Mouse (Mus musculus): ENCODE results near the gene Cd63. TPM values are rescaled to one million over a fixed set of nuclear protein-coding genes. Genes with fewer than 3 reads are reported as not detected.
A peak's percentile ranks its signal among the peaks of the same experiment; 100 is the strongest.

Gene Cd63
- total RNA-seq (2021): 100 to 1,000 TPM; 117 to 143 TPM

DNA sequence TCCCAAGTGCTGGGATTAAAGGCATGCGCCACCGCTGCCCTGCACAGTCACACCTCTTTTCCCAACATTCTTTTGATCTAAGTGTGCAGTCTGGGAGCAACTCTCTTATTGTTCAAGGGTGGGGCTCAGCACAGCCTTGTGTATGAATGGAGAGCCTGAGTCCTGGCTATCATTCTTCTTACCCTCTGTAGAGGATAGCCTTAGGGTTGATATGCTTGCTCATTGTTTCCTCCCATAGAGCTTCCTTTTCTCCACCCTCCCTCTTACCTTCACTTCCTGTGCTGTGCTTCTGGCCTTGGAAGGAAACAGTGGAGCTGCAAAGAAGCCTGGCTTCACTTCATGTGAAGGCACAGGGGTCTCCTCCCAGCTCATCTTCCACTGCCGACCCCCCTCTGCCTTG, at the start of gene Cd63:
Gene Cd63 (plus strand): TSS at position 292 of the 400 bp plus-strand sequence.
- intact Hi-C loops (cut with DNase I): no loop called here
- DNase-seq: no peak

DNA sequence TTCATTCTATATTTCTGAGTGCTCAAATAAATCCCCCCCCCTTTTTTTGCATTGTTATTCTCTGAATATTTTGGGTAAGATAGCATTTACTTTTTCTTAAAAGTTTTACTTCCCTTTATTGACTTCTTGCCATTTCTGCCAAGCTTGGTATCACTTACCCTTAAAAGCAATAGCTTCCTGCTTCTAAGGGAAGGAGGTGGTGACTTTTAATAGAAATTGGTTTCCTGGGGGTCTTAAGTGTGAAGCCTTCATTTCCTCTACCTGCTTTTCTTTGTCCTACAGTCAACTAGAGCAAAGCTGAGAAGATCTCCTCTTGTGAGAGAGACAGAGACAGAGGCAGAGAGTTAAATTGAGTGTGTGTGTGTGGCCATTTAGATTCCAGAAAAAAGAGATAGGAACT, 39.6 kb upstream of the Cd63 start:
- no peak for DNase-seq
- intact Hi-C loops (cut with DNase I): loop anchor here (5.0 kb wide), 1 partner anchor 36 kb away; no protein-coding TSS in a partner anchor

DNA sequence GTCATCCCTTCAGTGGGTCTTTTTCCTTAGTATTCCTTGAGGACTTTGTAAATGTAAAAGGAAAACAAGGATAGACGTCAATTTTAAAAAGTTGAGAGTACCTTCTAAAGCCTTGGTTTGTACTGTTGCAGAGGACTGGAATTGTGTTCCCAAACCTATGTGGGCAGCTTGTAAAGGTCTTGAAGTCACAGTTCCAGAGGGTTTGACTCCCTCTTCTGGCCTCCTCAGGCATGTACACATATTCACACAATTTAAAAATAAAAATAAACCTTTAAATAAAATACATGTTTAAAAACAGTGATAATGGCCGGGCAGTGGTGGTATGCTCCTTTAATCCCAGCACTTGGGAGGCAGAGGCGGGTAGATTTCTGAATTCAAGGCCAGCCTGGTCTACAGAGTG, 34.7 kb upstream of the Cd63 start:
- intact Hi-C loops (cut with DNase I): no loop called here
- DNase-seq: no peak

DNA sequence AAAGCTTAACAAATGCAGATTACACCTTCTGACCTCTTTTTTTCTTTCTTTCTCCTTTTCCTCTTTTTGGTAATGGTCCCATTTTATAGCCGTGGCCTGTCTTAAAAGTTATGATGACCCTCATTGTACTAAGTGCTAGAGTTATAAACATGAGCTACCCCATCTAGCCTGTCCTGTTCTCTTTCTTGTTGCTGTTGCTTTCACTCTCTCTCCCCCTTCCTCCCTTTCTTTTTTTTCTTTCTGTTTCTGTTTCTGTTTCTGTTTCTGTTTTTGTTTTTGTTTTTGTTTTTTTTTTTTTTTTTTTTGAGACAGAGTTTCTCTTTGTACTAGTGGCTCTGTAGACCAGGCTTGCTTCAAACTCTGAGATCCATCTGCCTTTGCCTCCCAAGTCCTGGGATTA, 34.3 kb upstream of the Cd63 start:
- intact Hi-C loops (cut with DNase I): no loop called here
- DNase-seq: no peak

DNA sequence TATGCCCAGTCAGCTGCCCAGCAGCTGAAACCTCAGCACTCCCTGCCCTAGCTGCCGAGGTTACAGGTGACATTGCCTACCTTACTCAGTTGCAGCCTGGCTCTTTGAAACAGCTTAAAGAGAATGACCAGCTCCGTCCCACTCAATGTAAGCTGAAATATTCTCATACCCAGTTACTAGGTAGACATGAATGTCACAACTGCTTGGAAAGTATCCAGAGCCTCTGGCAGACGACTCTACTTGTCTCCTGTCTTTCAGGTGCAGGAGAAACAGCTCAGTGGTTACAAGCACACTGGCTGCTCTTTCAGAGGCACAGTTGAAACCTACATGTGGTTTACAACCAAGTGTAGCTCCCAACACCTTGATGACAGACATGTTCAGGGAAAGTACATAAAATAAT, 30.4 kb upstream of the Cd63 start:
- no peak for DNase-seq

DNA sequence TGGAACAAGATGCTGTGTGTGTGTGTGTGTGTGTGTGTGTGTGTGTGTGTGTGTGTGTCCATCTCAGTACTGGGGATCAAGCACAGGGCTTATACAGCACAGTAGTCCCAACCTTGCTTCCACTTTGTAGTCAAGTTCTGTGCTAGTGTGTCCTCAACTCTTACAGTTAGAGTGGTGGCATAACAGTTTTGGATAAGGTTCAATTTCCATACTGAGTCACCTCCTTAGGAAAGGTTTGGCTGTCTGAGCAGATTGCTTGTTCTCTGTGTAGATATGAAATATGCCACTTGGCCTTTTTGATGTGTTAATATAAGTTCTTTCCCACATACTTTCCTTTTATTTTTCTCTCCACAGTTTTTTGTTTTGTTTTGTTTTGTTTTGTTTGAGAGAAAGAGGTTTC, 22.5 kb upstream of the Cd63 start:
- no peak for DNase-seq
- intact Hi-C loops (cut with DNase I): no loop called here

More for the DNA sequence above, 30.4 kb upstream of the Cd63 start:
- intact Hi-C loops (cut with DNase I): no loop called here

DNA sequence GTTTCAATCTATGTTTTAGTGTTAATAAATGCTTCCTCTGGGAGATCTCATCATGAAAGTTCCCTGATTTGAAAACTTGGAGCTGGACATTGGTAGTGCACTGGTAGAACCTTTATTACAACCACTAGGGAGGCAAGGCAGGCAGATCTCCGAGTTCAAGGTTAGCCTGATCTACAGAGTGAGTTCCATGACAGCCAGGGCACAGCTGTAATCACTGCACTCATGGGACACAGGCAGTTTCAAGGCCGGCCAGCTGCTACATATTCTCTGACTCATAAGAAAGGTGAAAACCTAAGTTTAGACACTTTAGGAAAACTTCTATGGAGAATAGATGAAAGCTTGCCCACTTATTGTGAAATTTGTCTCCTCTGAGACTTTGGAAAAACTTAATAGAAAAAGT, 22.0 kb upstream of the Cd63 start:
- DNase-seq: no peak
- intact Hi-C loops (cut with DNase I): no loop called here

DNA sequence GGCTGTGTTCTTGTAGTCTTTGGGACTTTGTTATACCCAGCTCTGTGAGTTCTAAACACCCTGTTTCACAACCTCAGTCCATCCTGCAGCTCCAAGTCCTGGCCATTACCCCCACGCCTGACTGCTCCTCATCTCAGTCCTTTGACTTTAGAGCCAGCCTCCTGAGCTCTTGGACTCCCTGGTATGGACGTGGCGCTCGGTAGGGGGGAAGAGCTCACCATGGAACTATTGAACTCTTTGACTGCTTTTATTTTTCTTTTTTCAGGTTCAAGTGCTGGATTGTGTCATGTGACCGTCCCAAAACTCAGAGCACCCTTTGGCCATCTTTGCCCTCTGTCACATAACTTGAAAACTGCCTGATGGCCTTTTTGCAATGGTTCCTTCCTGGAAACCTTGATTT, 18.7 kb upstream of the Cd63 start:
- no peak for DNase-seq
- intact Hi-C loops (cut with DNase I): no loop called here

DNA sequence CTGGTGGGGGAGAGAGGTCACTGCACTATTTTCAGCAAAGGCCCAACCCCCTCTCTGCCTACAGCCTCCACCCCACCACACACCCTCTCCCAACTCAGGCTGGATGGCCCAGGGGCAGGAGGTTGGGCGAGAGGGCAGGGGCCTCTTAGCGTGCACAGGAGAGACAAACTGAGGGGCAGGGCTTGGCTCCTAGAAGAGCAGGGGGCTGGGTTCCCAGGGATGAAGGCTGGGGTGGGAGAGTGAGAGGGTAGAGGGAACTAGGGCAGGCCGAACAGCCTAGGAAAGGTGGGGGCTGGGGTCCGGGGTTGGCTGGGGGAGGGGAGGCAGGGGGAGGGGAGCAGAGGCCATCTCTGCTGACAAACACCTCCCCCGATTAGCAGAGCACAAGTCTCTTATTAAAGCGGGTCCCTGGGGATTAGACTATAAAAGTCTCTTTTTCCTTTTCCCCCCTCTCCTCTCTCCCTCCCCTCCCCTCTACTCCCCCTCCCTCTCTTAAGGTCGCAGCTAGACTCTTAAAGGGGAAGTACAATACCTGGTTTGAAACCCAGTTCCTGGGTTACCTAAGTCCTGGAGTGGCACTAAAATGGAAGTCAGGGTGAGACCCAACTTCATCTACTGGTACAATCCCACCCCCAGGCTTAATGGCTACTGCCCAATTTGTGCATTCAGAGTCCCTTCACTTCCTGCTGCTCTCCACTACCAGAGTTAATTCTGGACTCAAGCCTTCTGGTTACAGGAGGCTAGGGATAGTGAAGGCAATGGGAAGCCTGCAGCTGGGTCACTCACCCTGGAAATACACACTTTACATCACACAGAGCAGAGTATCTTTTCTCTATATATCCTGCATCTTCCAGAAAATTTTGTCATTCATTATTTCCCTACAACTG, 11.6 kb upstream of the Cd63 start:
- intact Hi-C loops (cut with DNase I): no loop called here
- DNase-seq: no peak

DNA sequence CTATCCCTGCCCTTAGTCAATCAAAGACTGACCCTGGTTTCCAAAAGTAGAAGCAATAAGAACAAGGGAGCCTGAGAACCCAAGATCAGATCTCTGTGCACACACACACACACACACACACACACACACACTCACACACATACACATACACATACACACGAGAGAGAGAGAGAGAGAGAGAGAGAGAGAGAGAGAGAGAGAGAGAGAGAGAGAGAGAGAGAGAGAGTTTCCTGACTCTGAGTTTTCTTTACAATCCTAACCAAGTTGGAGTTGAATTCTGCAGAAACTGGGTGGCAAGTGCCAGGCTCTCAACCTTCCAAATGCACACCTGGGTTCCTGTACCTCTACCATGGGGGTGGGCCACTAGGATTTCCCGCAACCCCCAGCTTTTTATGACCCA, 10.9 kb upstream of the Cd63 start:
- intact Hi-C loops (cut with DNase I): loop anchor here (10.0 kb wide), 1 partner anchor 265 kb away; the partner anchor contains the start of gene Rps26
- no peak for DNase-seq

DNA sequence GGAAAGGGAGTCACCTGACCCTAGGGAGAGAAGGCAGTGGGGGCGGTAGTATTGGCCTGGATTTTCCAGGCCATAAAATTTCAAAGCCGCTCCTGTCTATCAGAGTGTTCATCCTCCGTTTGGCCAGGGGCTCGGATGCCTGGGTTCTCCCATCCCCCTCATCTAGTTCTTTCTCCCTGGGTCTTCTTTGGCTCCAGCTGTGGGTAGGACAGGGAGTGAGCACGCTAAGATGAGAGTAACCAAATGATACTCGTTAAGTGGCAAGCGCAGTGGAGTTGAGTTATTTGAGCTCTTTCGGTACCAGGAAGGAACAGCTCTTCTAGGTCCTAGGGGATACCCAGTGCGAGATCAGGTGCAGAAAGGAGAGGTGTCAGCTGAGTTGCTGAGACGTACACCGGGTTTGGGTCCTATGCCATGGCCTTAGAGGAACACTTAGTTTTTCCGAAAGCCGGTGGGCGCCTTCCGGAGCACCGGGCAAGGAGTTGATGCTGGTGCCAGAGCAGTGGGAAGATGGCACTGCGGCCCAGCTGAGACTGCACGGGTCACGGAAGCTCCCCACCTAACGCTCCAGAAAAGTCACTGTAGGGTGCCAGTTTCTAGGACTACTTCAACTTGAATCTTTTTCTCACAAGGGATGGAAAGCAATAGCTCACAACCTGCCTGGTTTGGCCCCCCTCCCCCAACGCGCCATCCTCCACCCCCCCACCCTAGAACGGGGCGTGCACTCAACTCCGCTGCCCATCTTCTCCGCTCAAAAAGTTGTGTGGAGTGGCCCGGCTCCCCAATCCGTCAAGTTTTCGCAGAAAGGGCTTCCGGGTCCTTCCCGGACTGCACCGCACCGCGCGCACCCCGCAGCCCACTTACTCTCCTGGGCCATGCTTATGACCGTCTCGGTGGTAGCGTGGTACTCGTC, 10.2 kb upstream of the Cd63 start:
- DNase-seq: no peak

DNA sequence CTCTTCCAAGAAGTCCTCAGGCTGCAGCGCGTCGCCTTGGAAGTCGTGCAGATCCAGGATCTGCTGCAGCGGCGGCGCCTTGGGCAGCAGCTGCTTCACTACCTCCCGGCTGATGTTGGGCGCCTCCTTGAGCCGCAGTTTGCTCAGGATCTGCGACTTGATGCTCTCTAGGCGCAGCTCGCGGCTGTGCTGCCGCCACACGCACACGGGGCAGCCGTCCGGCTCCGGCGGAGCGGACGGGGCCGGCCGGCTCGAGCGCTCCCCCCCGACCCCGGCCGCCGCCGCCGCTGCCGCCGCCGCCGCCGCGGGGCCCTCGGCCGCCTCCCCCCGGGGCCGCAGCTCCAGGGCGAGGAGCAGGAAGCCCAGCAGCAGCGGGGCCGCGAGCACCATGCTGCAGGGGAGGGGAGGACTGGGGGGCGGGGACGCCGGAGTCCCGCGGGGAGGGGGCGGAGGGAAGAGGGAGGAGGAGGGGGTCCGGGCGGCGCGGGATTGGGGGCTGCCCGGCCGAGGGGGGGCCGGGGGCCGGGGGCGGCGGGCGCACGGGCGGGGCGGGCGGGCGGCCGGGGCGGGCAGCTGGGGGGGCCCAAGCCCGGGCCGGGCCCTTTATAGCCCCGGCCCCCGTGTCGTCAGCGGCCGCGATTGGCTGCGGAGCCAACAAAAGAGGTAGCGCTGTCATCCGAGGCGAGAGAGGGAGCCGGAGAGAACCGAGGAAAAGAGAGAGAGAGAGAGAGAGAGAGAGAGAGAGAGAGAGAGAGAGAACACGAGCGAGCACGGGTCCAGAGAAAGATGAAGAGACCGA, 9.3 kb upstream of the Cd63 start, which contains the start of gene Gdf11:
Gene Gdf11 (minus strand): TSS at position 423 of the 799 bp plus-strand sequence.
- intact Hi-C loops (cut with DNase I): loop anchor here (2.0 to 10.0 kb wide), 2 partner anchors 119 to 267 kb away; partner anchors contain the start of gene Rps26
- DNase-seq: peak in 1 of 2 experiments; percentile 64

More for the DNA sequence above, 10.2 kb upstream of the Cd63 start:
- intact Hi-C loops (cut with DNase I): loop anchor here (10.0 kb wide), 1 partner anchor 266 kb away; the partner anchor contains the start of gene Rps26

DNA sequence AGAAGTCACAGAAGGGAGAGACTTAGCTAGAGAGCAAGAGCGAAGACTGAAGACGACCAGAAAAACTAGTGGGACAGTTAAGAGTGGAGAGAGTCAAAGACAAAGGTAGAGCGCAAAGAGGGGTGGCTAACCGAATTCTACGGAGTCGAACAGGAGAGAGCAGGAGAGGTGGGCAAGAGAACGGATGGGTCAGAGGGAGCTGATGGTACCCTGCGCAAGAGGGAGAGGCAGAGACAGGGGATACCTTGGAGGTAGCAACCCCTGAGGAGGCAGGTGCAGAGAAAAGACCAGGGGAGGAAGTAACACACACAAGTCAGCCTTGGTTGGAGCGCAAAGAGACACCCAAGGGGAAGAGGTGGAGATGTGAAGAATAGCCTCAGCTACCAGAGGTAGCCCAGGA, 8.5 kb upstream of the Cd63 start:
- DNase-seq: no peak
- intact Hi-C loops (cut with DNase I): loop anchor here (2.0 to 10.0 kb wide), 2 partner anchors 119 to 267 kb away; partner anchors contain the start of gene Rps26

DNA sequence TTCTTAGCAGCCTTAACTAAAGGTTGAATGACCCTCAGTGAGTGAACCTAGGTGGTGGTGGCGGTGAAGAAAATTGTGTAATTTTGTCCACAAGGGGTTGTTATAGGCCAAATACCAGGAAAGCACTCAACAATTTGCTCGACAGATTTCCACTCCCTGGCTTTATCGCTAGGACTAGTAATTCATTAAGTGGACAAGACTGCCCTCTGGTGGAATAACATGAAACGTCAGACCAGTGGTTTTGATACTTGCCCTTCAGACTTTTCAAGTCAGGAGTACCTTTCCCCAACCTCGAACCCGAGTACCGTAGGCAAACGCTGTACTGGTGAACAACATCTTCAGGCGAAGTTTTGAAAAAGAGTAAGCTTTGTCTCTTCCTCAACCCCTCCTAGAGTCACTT, 5.4 kb upstream of the Cd63 start:
- DNase-seq: peak; percentile 77 to 79
- intact Hi-C loops (cut with DNase I): loop anchor here (1.0 to 10.0 kb wide), 6 partner anchors 33 to 271 kb away; partner anchors contain the start of genes Pym1 and Rps26

DNA sequence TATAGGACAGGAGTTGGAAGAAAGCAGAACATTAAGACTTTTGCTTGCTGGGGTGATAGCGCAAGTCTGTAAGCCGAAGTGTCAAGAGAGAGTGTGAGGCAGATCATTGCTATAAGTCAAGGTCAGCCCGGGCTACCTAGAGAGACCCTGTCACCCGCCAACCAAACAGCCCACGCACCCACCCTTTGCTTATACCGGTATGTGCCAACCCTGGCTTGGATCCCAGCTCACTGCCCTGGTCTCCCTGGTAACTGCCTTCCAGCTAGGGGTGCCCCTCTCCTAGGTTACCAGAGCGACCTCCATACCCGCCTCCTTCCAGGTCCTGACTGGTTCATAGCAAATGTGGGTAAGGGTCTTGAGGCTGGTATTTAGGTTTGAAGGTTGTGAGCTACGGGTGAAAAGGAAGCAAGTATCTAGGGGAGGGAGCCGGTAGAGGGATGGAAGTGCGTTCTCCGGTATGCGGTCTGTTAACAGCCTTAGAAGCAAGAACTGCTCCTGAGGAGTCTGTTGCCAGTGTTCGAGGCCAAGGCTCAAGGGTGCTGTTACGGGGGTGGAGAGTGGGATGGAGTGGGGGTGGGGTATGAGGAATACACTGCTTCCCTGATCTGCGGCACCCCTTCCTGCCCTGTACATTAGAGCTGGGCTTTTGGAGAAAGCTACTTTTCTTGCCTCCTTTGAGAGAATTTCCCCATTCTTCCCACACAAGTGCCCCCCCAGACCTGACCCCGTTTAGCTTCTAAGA, 4.7 kb upstream of the Cd63 start:
- intact Hi-C loops (cut with DNase I): loop anchor here (1.0 to 10.0 kb wide), 6 partner anchors 34 to 271 kb away; partner anchors contain the start of genes Pym1 and Rps26
- DNase-seq: no peak

DNA sequence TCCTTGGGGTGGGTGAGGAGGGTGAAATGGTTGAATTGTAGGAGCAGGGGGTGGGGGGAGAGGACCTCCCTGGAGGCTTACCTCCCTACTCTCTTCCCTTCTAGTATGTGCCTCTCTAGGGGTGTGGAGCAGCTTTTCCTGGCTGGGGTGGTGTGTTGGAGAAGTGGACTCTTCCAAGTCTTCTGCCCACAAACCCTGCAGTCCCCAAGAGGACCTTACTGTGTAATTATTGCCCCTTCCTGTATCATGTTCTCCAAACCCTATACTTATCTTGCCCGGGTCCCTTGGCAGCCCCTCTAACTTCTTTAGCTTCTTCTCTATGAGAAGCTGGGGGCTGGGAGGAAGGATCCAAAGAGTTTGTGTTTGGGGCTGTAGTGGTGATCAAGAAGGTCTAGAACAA, 4.0 kb upstream of the Cd63 start:
- DNase-seq: no peak
- intact Hi-C loops (cut with DNase I): loop anchor here (5.0 to 10.0 kb wide), 4 partner anchors 35 to 272 kb away; partner anchors contain the start of genes Pym1 and Rps26

DNA sequence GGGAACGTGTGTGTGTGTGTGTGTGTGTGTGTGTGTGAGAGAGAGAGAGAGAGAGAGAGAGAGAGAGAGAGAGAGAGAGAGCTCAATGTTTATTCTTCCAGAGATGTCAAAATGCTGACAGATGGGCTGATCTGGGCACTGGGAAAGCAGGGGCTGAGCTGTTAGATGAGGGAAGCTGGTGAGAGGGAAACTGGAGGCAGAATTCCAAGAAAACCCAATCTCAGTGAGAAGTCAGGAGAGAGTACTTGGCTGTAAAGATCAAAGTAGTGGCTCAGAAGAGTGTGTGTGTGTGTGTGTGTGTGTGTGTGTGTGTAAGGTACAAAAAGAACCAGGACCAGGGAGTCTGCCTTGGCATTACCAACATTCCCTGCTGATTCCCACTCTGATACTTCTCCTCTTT, 3.3 kb upstream of the Cd63 start:
- intact Hi-C loops (cut with DNase I): loop anchor here (5.0 to 10.0 kb wide), 4 partner anchors 35 to 273 kb away; partner anchors contain the start of genes Pym1 and Rps26
- no peak for DNase-seq

DNA sequence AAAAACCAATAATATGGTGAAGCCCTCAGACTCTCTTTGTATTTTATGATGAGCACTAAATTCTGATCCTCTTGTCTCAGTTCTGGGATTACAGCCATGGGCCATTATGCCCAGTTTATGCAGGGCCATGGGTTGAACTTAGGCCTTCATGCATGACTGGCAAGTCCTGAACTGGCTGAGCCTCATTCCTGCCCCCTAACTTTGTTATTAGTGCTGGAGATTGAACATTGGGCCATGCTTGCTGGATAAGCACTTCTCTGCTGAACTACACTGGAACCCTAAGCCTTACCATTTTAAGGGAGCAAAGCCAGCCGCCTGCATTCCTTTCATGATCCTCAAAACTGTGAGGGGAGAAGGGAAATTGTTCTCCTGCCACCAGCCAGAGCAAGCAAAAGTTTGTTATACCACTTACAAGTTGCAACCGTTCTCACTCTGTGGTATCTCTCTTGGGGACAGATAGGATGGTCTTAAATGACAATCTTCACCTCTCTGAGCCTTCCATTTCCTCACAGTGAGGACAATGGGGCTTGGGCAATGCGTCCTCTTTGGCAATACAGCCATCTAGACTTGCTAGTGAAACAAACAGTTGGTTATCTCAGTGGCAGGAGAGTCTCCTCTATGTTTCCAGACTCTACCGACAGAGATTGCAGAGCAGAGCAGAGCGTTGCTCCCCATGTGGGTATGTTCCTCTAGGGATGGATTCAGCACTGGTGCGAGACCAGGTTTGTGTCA, 864 bp upstream of the Cd63 start:
- no peak for DNase-seq
- intact Hi-C loops (cut with DNase I): loop anchor here (5.0 to 10.0 kb wide), 4 partner anchors 38 to 275 kb away; partner anchors contain the start of genes Pym1 and Rps26

All from heart, postnatal 36 days (tissue).